Mouse (Mus musculus) E14TG2a.4 (cell line): ENCODE measurements around the gene Ccdc114.

Source experiments
- H3K27me3 ChIP-seq: 2 replicates; pipeline ENCODE4 v1.6.1; 2014; ENCODE audit warnings: low read length, control low read depth; ENCODE audit not compliant: insufficient read depth
- H3K36me3 ChIP-seq: 2 replicates; pipeline ENCODE4 v1.6.1; 2014; ENCODE audit warnings: low read length, control low read depth; ENCODE audit not compliant: insufficient read depth
- H3K4me1 ChIP-seq: replicated peaks from 2 replicates; pipeline ENCODE4 v1.6.1; 2014; ENCODE audit warnings: low read depth, low read length, control low read depth
- H3K4me3 ChIP-seq: replicated peaks from 2 replicates; pipeline ENCODE4 v1.5.1; 2014; ENCODE audit warnings: mild to moderate bottlenecking, low read length
- H3K9me3 ChIP-seq: 2 replicates; pipeline ENCODE4 v1.6.1; 2014; ENCODE audit warnings: low read length, control low read depth
- CTCF ChIP-seq: conservative IDR thresholded peaks from 2 replicates; pipeline ENCODE4 v1.5.1; 2014; ENCODE audit warnings: low read length
- NANOG ChIP-seq: IDR thresholded peaks from 2 replicates; pipeline ENCODE4 v1.6.1; 2014; ENCODE audit warnings: borderline replicate concordance, low read length, mixed read lengths
- POU5F1 ChIP-seq: IDR thresholded peaks from 2 replicates; pipeline ENCODE4 v1.6.1; 2014; ENCODE audit warnings: low read length, borderline replicate concordance

The Ccdc114 gene

GRCm38 (mm10) chr7:45915011-45915410 is 8.9 kb upstream of the Ccdc114 start:
- peaks cover 47% of the 10 kb centered on the region for H3K4me1 ChIP-seq
- TF ChIP-seq POU5F1 (no peak), CTCF (no peak), NANOG (no peak)
- no peak overlapping the region for H3K4me3 ChIP-seq
- peaks cover 52% of the 10 kb centered on the region for H3K36me3 ChIP-seq
- H3K27me3 ChIP-seq = 0 out of 2 replicates have a peak, but pooled peaks cover 3% of the 10 kb centered on the region
- no peaks in the 10 kb centered on the region for H3K9me3 ChIP-seq

GRCm38 (mm10) chr7:45916056-45917003 is 7.5 kb upstream of the Ccdc114 start:
- Histone ChIP-seq H3K9me3 (no peaks in the 10 kb centered on the region), H3K4me1 (peaks cover 60% of the 10 kb centered on the region), H3K36me3 (peaks cover 39% of the 10 kb centered on the region), H3K4me3 (peak overlapping the region; percentile 65), H3K27me3 (peaks cover 7% of the 10 kb centered on the region; the same call in 1 of the 2 replicates)
- TF ChIP-seq NANOG (no peak), POU5F1 (no peak), CTCF (no peak)

GRCm38 (mm10) chr7:45917004-45917704 is 6.7 kb upstream of the Ccdc114 start:
- Histone ChIP-seq H3K4me3 (peak overlapping the region; percentile 62), H3K36me3 (peaks cover 32% of the 10 kb centered on the region), H3K4me1 (peaks cover 69% of the 10 kb centered on the region), H3K9me3 (no peaks in the 10 kb centered on the region), H3K27me3 (peaks cover 7% of the 10 kb centered on the region; the same call in 1 of the 2 replicates)
- TF ChIP-seq CTCF (no peak), POU5F1 (no peak), NANOG (no peak)

DNA sequence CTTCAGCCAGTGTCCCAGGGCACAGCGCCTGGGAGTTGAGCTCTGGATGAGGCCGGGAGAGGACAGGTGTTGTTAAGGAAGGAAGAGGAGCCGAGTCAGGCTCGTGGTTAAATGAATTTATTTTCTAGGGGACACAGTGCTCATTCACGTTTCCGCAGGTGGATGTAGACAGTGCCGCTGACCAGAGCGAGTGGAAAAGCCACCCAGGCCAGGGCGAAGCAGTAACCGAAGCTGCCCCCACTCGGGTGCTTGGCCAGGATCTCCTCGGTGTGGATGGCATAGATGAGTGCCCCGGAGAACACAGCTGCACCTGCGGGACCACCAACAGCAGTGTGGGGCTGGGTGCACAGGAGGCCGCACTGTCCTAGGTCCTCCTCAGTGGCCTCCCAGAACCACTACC is 5.9 kb upstream of the Ccdc114 start:
- TF ChIP-seq NANOG (no peak), CTCF (no peak), POU5F1 (no peak)
- peaks cover 27% of the 10 kb centered on the region for H3K36me3 ChIP-seq
- H3K9me3 ChIP-seq = no peaks in the 10 kb centered on the region
- H3K27me3 ChIP-seq = peaks cover 7% of the 10 kb centered on the region; the same call in 1 of the 2 replicates
- peak overlapping the region; percentile 62 for H3K4me3 ChIP-seq
- peaks cover 76% of the 10 kb centered on the region for H3K4me1 ChIP-seq

GRCm38 (mm10) chr7:45919083-45919671 is 4.7 kb upstream of the Ccdc114 start:
- H3K4me3 ChIP-seq = peak overlapping the region; percentile 68
- H3K36me3 ChIP-seq = peaks cover 14% of the 10 kb centered on the region
- no peak for TF ChIP-seq NANOG
- TF ChIP-seq CTCF = peak; percentile 97
- no peaks in the 10 kb centered on the region for H3K9me3 ChIP-seq
- H3K4me1 ChIP-seq = peaks cover 84% of the 10 kb centered on the region
- peaks cover 7% of the 10 kb centered on the region; the same call in 1 of the 2 replicates for H3K27me3 ChIP-seq

DNA sequence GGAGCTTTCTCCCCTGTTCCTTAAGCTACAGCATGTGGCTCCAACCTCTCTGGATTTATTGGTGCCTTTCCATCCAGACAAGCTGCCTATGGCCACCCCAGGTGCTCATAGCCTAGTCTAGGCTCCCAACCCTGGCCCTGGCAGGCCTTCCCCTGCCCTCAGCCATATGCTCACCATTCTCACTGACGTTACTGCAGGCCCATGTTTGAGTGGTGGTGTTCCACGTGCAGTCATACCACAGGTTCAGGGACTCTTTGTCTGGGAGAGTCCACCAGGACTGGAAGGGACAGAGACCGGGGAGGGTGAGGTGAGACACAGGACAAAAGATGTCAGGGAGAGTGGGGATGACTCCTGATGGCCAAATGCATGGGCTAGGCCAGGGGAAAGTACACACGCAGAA is 4.1 kb upstream of the Ccdc114 start:
- TF ChIP-seq POU5F1 (no peak), NANOG (no peak), CTCF (no peak)
- Histone ChIP-seq H3K4me3 (no peak overlapping the region), H3K27me3 (peaks cover 7% of the 10 kb centered on the region; the same call in 1 of the 2 replicates), H3K36me3 (peaks cover 8% of the 10 kb centered on the region), H3K4me1 (peaks cover 90% of the 10 kb centered on the region), H3K9me3 (no peaks in the 10 kb centered on the region)

DNA sequence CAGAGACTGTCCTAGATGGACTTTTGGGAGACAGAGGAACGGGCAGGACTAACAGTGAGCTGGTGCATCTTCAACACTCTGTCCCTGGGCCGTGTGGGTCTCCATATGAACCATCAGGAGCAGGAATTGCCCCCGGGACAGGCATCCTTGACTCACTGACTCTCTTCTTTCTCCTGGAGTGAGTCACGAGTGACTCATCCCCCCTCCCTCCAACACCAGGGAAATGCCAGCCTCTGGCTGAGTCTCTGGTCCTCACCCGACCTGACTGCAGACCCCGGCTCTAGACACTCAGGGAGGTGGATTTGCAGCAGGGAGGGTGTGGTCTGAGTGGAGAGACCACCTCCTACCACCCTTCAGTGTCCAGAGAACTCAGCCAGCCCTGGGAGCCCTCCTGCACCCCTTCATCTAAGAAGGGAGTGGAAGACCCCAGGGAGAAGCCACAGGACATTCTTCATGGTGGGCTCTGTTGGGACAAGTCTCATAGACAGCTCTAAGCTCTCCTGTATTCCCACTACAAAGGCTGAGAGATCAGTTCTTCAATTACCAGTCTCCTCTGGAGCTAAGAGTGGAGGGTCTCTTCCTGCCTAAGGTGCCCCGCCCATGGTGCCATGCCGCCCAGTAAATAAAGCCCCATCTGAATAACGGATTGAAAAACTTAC is 3.2 kb upstream of the Ccdc114 start:
- Histone ChIP-seq H3K36me3 (no peaks in the 10 kb centered on the region; the same call in 1 of the 2 replicates), H3K9me3 (no peaks in the 10 kb centered on the region), H3K4me1 (peaks cover 89% of the 10 kb centered on the region), H3K4me3 (peak overlapping the region; percentile 53), H3K27me3 (peaks cover 7% of the 10 kb centered on the region; the same call in 1 of the 2 replicates)
- TF ChIP-seq CTCF (no peak), POU5F1 (no peak), NANOG (no peak)

DNA sequence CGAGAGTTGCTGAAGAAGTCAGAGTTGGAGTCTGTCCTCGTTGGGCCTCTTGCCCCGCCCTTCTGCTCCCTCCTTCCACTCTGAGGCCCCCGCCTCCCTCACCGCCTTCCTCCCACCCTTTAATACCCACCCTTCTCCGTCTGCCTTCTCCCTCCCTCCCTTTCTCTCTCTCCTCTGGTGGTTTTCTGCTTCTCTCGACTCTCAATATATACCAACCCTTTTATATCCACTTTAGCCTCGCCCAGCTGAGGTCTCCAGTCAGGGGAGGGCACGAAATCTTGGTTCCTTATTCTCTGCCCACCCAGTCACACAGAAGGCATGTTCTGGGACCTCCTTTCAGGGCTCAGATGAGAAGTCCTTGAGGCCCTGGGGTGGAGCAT is 2.6 kb upstream of the Ccdc114 start, which contains the start of gene Emp3:
Gene Emp3, minus strand, starts transcription at position 163 of the 380 bp plus-strand sequence.
- H3K9me3 ChIP-seq = no peaks in the 10 kb centered on the region
- peak within 1 kb of the TSS; percentile 53 for H3K4me3 ChIP-seq
- peaks cover 84% of the 10 kb centered on the region for H3K4me1 ChIP-seq
- H3K27me3 ChIP-seq = peaks cover 7% of the 10 kb centered on the region; the same call in 1 of the 2 replicates
- no peak for TF ChIP-seq NANOG
- no peaks in the 10 kb centered on the region; the same call in 1 of the 2 replicates for H3K36me3 ChIP-seq
